Mouse (Mus musculus) heart, postnatal 0 days (tissue): ENCODE data around the gene Hmgcs1. TPM values are rescaled to one million over a fixed set of nuclear protein-coding genes. Genes with fewer than 3 reads are reported as not detected.
A peak's percentile ranks its signal among the peaks of the same experiment; 100 is the strongest.

Experiments
- ATAC-seq: fragments of 200-750 bp; cut with Nextera tagmentation; 2 replicates; pipeline ENCODE4 v1.8.0; 2017; ENCODE audit warnings: low read depth, moderate number of reproducible peaks, moderate library complexity; ENCODE audit not compliant: insufficient read depth
- DNase-seq: peaks from one replicate; pipeline ENCODE4 v3.0.0-alpha.2; 2016; ENCODE audit warnings: low spot score
- H3K27ac ChIP-seq: fragments of 300-500 bp; sonication (generic); 2 replicates; pipeline ENCODE4 v1.5.1; 2014; ENCODE audit warnings: low read depth, mild to moderate bottlenecking
- H3K27me3 ChIP-seq: fragments of 300-500 bp; sonication (generic); 2 replicates; pipeline ENCODE4 v1.6.1; 2014; ENCODE audit warnings: low read length, mixed read lengths; ENCODE audit not compliant: control insufficient read depth, insufficient read depth
- H3K36me3 ChIP-seq: fragments of 300-500 bp; sonication (generic); replicated peaks from 2 replicates; pipeline ENCODE4 v1.6.1; 2014; ENCODE audit warnings: low read length, mixed read lengths; ENCODE audit not compliant: control insufficient read depth, insufficient read depth
- H3K4me1 ChIP-seq: fragments of 300-500 bp; sonication (generic); 2 replicates; pipeline ENCODE4 v1.6.1; 2014; ENCODE audit warnings: antibody characterized with exemption; ENCODE audit not compliant: control insufficient read depth, insufficient read depth
- H3K4me2 ChIP-seq: fragments of 300-500 bp; sonication (generic); 2 replicates; pipeline ENCODE4 v1.6.1; 2014; ENCODE audit warnings: low read depth, mild to moderate bottlenecking, low read length, moderate library complexity
- H3K4me3 ChIP-seq: fragments of 300-500 bp; sonication (generic); 2 replicates; pipeline ENCODE4 v1.5.1; 2014; ENCODE audit warnings: low read depth, low read length
- H3K9ac ChIP-seq: fragments of 300-500 bp; sonication (generic); replicated peaks from 2 replicates; pipeline ENCODE4 v1.6.1; 2014; ENCODE audit warnings: low read depth, low read length, mixed read lengths
- H3K9me3 ChIP-seq: fragments of 300-500 bp; sonication (generic); replicated peaks from 2 replicates; pipeline ENCODE4 v1.6.1; 2016; ENCODE audit warnings: low read length; ENCODE audit not compliant: control insufficient read depth
- CTCF ChIP-seq: IDR thresholded peaks from 2 replicates; pipeline ENCODE4 v1.5.1; 2016; ENCODE audit warnings: antibody characterized with exemption, control low read depth, low read depth
- EP300 ChIP-seq: IDR thresholded peaks from 2 replicates; pipeline ENCODE4 v1.6.1; 2016; ENCODE audit warnings: antibody characterized with exemption, low read depth
- WGBS: fragments of 180-500 bp; shearing (Covaris S2); extraction: QIAGEN DNeasy Blood & Tissue Kit; methylation state at CpG from one replicate; pipeline ENCODE4 v1.1.7; 2014; 5-methylcytosine and 5-hydroxymethylcytosine counted together
- polyA plus RNA-seq: library from polyadenylated mRNA; unstranded; fragments of >200 nt; fragmentation: Nextera tagmentation; extraction: Ambion mirVana; gene quantifications from 2 replicates; pipeline ENCODE4 v1.2.1, GENCODE M21; 2015
- total RNA-seq: library from RNA; depleted of rRNA; stranded (reverse); fragments of >200 nt; gene quantifications from 2 replicates; pipeline ENCODE4 v1.2.3, GENCODE M21; 2014; ENCODE audit warnings: low replicate concordance

Gene Hmgcs1
- total and polyA plus RNA-seq, 2 experiments from 2014 or later, result 42.6 to 66.2 TPM

DNA sequence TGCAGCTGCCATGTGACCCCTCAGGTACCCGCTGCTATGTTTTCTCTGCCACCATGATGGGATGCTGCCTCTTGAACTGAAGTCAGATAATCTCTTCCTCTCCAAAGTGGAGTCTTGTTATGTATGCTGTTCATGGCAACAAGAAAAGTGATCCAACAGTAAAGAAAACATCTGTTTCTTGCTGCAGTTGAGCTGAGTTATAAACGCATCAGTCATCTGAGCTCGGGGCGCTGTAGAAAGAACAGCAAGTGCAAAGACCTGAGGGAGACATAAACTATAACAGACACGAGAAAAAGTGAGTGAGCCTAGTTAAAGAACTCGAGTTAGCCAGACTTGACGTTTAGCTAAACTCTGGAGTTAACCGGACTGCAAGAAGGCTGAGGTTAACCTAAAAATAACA is 11.4 kb upstream of the Hmgcs1 start:
- TF ChIP-seq CTCF, result no peak
- TF ChIP-seq EP300, result no peak
- H3K4me1 ChIP-seq, result no peaks in the 10 kb centered on the region

DNA sequence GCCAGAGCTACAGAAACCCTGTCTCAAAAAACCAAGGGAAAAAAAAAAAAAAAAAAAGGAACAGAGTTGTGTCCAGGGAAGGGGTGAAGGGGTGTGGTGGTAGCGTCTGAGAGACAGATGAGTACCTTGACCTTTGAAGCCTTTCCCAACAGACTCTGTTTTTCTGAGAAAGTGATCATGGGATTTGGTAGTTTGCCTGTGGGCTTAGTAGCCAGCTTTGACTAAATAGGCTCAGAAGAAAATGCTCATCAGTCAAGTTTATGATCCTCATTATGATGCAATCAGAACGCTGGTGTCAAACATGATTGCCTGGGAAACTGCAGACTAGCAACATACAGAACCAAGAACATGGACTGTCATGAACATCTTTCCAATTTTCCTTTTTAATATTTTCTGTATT is 10.5 kb upstream of the Hmgcs1 start:
- Histone ChIP-seq H3K9ac (no peak overlapping the region), H3K27ac (no peak overlapping the region), H3K9me3 (no peaks in the 10 kb centered on the region), H3K4me3 (no peak overlapping the region), H3K4me1 (no peaks in the 10 kb centered on the region), H3K36me3 (no peaks in the 10 kb centered on the region), H3K4me2 (no peak overlapping the region), H3K27me3 (no peaks in the 10 kb centered on the region)
- TF ChIP-seq CTCF (no peak), EP300 (no peak)
- no peak for ATAC-seq
- whole genome bisulfite sequencing, result 75% methylated on average over 2 of the region's 2 CpGs
- no peak for DNase-seq

More for the DNA sequence above, 11.4 kb upstream of the Hmgcs1 start:
- no peaks in the 10 kb centered on the region for H3K36me3 ChIP-seq
- no peak overlapping the region for H3K4me2 ChIP-seq
- no peak for ATAC-seq
- no peak for DNase-seq
- no peak overlapping the region for H3K4me3 ChIP-seq
- no peaks in the 10 kb centered on the region for H3K9me3 ChIP-seq
- H3K9ac ChIP-seq, result no peak overlapping the region
- H3K27ac ChIP-seq, result no peak overlapping the region
- H3K27me3 ChIP-seq, result no peaks in the 10 kb centered on the region
- 75% methylated on average over 8 of the region's 8 CpGs for WGBS

DNA sequence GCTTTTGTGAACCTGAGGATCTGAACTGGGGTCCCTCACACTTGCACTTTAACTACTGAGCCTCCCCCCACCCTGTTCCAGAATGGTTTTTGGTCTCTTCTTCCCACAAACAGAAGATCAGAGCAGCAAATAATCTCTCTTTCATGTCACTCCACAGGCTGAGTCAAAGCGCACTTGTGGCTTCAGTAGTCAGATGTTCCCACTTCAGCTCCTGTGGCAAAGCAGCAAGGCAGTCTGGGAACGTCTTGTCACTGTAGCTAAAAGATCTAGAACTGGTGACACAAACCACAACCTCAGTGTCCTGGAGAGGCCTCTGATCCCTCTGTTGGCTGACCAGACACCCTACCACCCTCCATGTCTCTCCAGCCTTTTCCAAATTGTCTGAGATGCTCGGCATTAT is 9.0 kb upstream of the Hmgcs1 start:
- Histone ChIP-seq H3K36me3 (no peaks in the 10 kb centered on the region), H3K9ac (no peak overlapping the region), H3K4me1 (no peaks in the 10 kb centered on the region), H3K27ac (no peak overlapping the region), H3K4me3 (no peak overlapping the region), H3K9me3 (no peaks in the 10 kb centered on the region), H3K4me2 (no peak overlapping the region), H3K27me3 (no peaks in the 10 kb centered on the region)
- ATAC-seq, result no peak
- TF ChIP-seq EP300 (no peak), CTCF (no peak)
- 66% methylated on average over 3 of the region's 3 CpGs for WGBS
- no peak for DNase-seq

- H3K9ac ChIP-seq, result no peak overlapping the region
- no peak overlapping the region for H3K27ac ChIP-seq
- H3K27me3 ChIP-seq, result no peaks in the 10 kb centered on the region
- H3K4me2 ChIP-seq, result no peak overlapping the region
- ATAC-seq (no peak), DNase-seq (no peak)
- H3K36me3 ChIP-seq, result no peaks in the 10 kb centered on the region
- TF ChIP-seq EP300 (no peak), CTCF (no peak)
- no peak overlapping the region for H3K4me3 ChIP-seq
- 75% methylated on average over 11 of the region's 11 CpGs for WGBS
- H3K9me3 ChIP-seq, result no peaks in the 10 kb centered on the region
- H3K4me1 ChIP-seq, result no peaks in the 10 kb centered on the region
Observed at GRCm38 (mm10) chr13:119684416-119685177, 5.6 kb upstream of the Hmgcs1 start.

- no peak for ATAC-seq
- 9% methylated on average over 5 of the region's 5 CpGs for WGBS
Observed at GRCm38 (mm10) chr13:119689709-119690038, 505 bp upstream of the Hmgcs1 start.

More at GRCm38 (mm10) chr13:119689709-119690038, 505 bp upstream of the Hmgcs1 start:
- Histone ChIP-seq H3K4me1 (peaks cover 13% of the 10 kb centered on the region), H3K27me3 (no peaks in the 10 kb centered on the region), H3K4me2 (peak overlapping the region; percentile 50), H3K36me3 (no peaks in the 10 kb centered on the region), H3K4me3 (peak overlapping the region; percentile 96), H3K9ac (no peak overlapping the region), H3K27ac (no peak overlapping the region), H3K9me3 (no peaks in the 10 kb centered on the region)
- no peak for DNase-seq
- no peak for TF ChIP-seq CTCF
- TF ChIP-seq EP300, result no peak
